Mouse (Mus musculus) thymus, postnatal 0 days (tissue): ENCODE results near the gene Smim11. TPM values are rescaled to one million over a fixed set of nuclear protein-coding genes. Genes with fewer than 3 reads are reported as not detected.
A peak's percentile ranks its signal among the peaks of the same experiment; 100 is the strongest.

Source experiments
- DNase-seq: peaks from one replicate; pipeline ENCODE4 v3.0.0-alpha.2; 2015; ENCODE audit warnings: low spot score
- polyA plus RNA-seq: library from polyadenylated mRNA; unstranded; fragments of >200 nt; fragmentation: Nextera tagmentation; extraction: Ambion mirVana; gene quantifications from 2 replicates; pipeline ENCODE4 v1.2.1, GENCODE M21; 2015

Gene Smim11
- 157 and 168 TPM in 2 replicates for polyA plus RNA-seq

GRCm38 (mm10) chr16:92300649-92301411, at the start of gene Smim11:
Smim11 (plus strand) TSS chr16:92301286.
- peak; percentile 96 for DNase-seq

- DNase-seq = no peak
Observed at GRCm38 (mm10) chr16:92254316-92254715, 46.8 kb upstream of the Smim11 start.

- no peak for DNase-seq
Observed at GRCm38 (mm10) chr16:92267861-92268260, 33.2 kb upstream of the Smim11 start.

GRCm38 (mm10) chr16:92274516-92274915, 26.6 kb upstream of the Smim11 start:
- DNase-seq = no peak

- no peak for DNase-seq
Observed at GRCm38 (mm10) chr16:92275526-92275925, 25.6 kb upstream of the Smim11 start.

GRCm38 (mm10) chr16:92282671-92283070, 18.4 kb upstream of the Smim11 start:
- DNase-seq = no peak

GRCm38 (mm10) chr16:92285068-92285467, 16.0 kb upstream of the Smim11 start:
- DNase-seq = no peak

- peak; percentile 74 for DNase-seq
Observed at GRCm38 (mm10) chr16:92286609-92287008, 14.5 kb upstream of the Smim11 start.

- no peak for DNase-seq
Observed at GRCm38 (mm10) chr16:92288778-92289177, 12.3 kb upstream of the Smim11 start.

GRCm38 (mm10) chr16:92290045-92290444, 11.0 kb upstream of the Smim11 start:
- no peak for DNase-seq

GRCm38 (mm10) chr16:92292101-92292500, 9.0 kb upstream of the Smim11 start, which contains the start of gene Kcne2:
Kcne2 (plus strand) TSS chr16:92292389.
- no peak for DNase-seq

GRCm38 (mm10) chr16:92294267-92294970, 6.7 kb upstream of the Smim11 start:
- no peak for DNase-seq

GRCm38 (mm10) chr16:92295328-92295727, 5.8 kb upstream of the Smim11 start:
- no peak for DNase-seq

- no peak for DNase-seq
Observed at GRCm38 (mm10) chr16:92301412-92301806, 323 bp downstream of the Smim11 start.

GRCm38 (mm10) chr16:92301989-92302388, 903 bp downstream of the Smim11 start:
- no peak for DNase-seq

GRCm38 (mm10) chr16:92302506-92302905, 1.4 kb downstream of the Smim11 start:
- no peak for DNase-seq

- peak; percentile 40 for DNase-seq
Observed at GRCm38 (mm10) chr16:92305519-92305918, 4.4 kb downstream of the Smim11 start.

GRCm38 (mm10) chr16:92307947-92308346, 6.9 kb downstream of the Smim11 start:
- no peak for DNase-seq

- DNase-seq = no peak
Observed at GRCm38 (mm10) chr16:92309126-92309525, 8.0 kb downstream of the Smim11 start.

GRCm38 (mm10) chr16:92313953-92314741, 13.1 kb downstream of the Smim11 start:
- peak; percentile 66 for DNase-seq

- DNase-seq = no peak
Observed at GRCm38 (mm10) chr16:92316049-92316738, 15.1 kb downstream of the Smim11 start.
